Mouse (Mus musculus): ENCODE results near the gene Nt5c1a.

Nt5c1a gene

DNA sequence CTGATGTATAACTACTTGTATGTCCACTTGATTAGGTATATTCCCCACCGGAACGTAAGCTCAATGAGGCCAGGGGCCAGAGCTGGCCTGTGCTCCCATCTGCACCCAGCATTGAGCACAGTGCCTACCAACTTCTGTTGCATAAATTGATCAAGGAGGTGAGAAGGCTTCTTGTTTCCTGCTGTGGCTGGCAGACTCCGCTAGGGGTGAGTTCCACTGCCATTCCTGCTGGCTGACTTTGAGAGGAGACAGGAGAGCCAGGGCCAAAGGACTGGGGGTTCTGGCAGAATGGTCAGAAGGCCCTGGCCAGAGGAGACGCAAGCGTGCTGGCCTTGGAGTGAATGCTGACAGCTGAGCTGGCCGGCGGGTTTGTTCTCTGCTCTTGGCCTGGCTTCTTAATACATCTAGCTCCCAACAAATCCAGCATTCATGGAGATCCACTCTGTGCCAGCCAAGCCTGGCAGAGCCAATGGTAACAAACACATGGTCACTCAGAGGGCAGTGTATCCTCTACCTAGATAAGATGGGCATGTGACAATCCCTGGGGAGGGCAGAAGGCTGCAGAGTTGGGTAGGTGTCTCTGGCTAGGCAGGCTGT lies 47.8 kb downstream of the Nt5c1a start:
- no peak for DNase-seq (ENCODE audit: low spot score)

DNA sequence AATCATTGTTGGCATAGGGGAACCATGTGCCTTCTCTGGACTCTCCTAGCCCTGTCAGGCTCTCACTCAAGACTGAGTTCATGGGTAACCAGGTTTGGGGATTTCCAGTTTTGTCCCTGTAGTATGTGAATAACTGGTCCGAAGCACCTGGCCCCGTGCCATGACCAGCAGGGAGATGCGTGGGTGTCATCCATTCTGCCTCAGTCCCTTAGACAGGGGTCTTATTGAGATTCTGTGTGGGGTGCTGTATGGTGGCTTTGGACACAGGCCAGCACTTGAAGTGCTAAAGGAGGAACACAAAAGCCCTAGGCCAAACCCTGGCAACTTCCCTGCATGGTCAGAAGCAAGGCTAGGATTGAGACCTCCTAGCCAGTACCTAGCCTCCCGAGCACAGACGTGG lies 50.9 kb downstream of the Nt5c1a start:
- DNase-seq (ENCODE audit: low spot score): no peak

DNA sequence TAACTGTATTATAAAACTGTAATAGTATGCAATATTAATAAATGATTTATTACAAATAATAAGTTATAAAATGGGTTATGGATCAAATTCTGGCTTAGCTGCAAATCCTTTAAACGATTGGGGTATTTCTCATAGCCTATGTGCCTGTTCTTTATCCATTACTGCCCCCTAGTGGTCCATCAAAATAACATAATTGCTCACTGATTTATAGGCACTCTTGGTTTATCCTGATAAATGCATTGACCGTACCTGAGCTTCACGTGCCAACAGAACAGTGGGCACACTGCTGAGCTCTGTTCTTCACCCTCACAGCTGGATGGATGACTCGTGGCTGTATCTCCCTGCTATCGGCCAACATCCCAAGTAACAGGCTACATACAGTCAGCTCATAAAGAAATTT lies 53.3 kb downstream of the Nt5c1a start:
- peak; percentile 53 for DNase-seq (ENCODE audit: low spot score)

DNA sequence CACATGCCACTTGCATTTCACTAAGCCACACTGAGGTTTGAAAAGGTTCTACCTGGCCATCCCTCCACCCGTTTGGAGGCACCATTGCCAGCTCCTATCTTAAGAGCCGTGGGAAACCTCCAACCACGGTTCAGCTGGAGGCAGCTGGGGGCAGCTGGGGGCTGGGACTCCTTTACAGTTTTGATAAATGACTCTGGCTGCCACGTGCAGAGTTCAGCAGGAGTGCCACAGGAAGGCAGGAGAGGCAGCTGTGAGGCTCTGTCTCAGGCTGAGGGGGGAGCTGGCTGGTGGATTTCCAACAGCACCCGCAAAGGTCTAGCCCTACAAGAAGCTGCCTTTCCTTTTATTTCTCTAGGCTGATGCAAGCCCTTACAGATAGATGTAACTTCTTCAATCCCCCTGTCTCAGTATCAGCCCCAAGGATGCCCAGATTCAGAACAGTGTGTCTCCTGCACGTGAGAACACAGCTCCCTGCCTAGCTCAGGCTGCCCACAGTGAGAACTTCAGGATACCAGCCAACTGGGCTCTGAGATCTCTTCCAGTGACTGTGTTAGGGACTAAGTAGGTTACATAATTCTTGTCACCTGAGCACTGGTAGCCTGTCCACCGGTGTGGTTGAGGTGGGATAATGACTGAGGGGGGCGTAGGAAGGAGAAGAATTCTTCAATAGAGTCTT lies 58.9 kb downstream of the Nt5c1a start:
- DNase-seq (ENCODE audit: low spot score): no peak

- no peak for DNase-seq (ENCODE audit: low spot score)
These were observed 60.6 kb downstream of the Nt5c1a start, which contains the start of gene Pabpc4 for GRCm38 (mm10) chr4:123261721-123262401. Gene Pabpc4, plus strand, starts transcription at chr4:123262351.
